9 mouse cellular contexts compared by ENCODE assay signal in the genomic region with DNA sequence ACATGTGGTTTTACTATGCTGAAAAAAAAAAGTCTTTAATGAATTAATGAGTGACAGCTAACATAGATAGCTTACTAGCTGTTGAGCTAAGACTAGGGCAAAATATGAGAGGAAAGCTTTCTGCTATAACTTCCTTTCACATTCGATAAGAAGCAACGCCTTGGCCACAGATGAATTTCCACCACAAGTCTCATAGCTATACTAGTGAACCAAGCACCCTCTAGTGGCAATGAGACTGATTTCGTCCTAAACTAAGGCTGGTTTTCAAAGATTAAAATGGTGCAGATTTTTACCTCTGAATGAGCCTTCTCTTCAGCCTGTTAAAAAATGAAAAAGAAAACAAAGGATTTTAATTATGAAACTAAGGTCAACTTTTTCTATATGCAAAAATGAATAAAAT.
A peak's percentile ranks its signal among the peaks of the same experiment; 100 is the strongest.
DNase-seq lines count a peak whose midpoint lies in the region; ATAC-seq and TF ChIP-seq lines count a peak whose summit lies in the region.
"Had no signal": no experiment of that assay in that cellular context is flagged by ENCODE, and none has a peak within 500 bp of the region (broad histone marks: within the 10 kb centered on the region; RNA-seq: fewer than 3 reads in every experiment).

No protein-coding gene starts in this region.

- H3K9me3 ChIP-seq in neural tube, embryonic 11.5 days (ENCODE audit: control insufficient read depth, low read length), result no peaks in the 10 kb centered on the region
- H3K9me3 ChIP-seq: kidney, embryonic 15.5 days had no signal

- TF ChIP-seq CTCF in heart, adult 2 months (IDR thresholded peaks at IDR 0.05), result peak; percentile 49

- H3K9ac ChIP-seq in heart, adult 2 months (ENCODE audit: low read depth, low read length), result no peak overlapping the region
- no peak overlapping the region for H3K9ac ChIP-seq in neural tube, embryonic 11.5 days (ENCODE audit: low read length)
- H3K9ac ChIP-seq: kidney, embryonic 15.5 days had no signal

- H3K4me3 ChIP-seq in heart, adult 2 months, result no peak overlapping the region
- H3K4me3 ChIP-seq in neural tube, embryonic 11.5 days (ENCODE audit: low read depth, low read length), result no peak overlapping the region
- H3K4me3 ChIP-seq: kidney, embryonic 15.5 days had no signal

- no peaks in the 10 kb centered on the region for H3K4me1 ChIP-seq in heart, adult 2 months (ENCODE audit: control insufficient read depth, insufficient read depth, low read length)
- no peaks in the 10 kb centered on the region for H3K4me1 ChIP-seq in neural tube, embryonic 11.5 days (ENCODE audit: control insufficient read depth, insufficient read depth, low read length)
- H3K4me1 ChIP-seq: kidney, embryonic 15.5 days had no signal

- DNase-seq in heart, adult 2 months, result no peak
- no peak for DNase-seq in heart, adult 9 months (ENCODE audit: low spot score in 2 of 2)
- peak; percentile 14 for DNase-seq in neural tube, embryonic 11.5 days (ENCODE audit: low spot score)
- DNase-seq in neural tube, embryonic 10.5 days (ENCODE audit: extremely low spot score, low spot score), result no peak
- DNase-seq in embryo, embryonic 10.5 days (ENCODE audit: low spot score), result peak; percentile 63
- DNase-seq in spleen, adult 18-20 months, result no peak
- no peak for DNase-seq in urinary bladder, postnatal 25 days (ENCODE audit: low spot score)
- no peak for DNase-seq in thymus, postnatal 4 days

- H3K36me3 ChIP-seq in heart, adult 2 months (ENCODE audit: control insufficient read depth, insufficient read depth, low read length), result no peaks in the 10 kb centered on the region
- H3K36me3 ChIP-seq in neural tube, embryonic 11.5 days (ENCODE audit: control insufficient read depth, insufficient read depth, low read length), result no peaks in the 10 kb centered on the region

- 24% methylated on average over 3 of the region's 3 CpGs for WGBS in heart, adult 2 months
- WGBS in neural tube, embryonic 11.5 days, result 69% methylated on average over 3 of the region's 3 CpGs

- no peak for TF ChIP-seq EP300 in heart, adult 2 months (IDR thresholded peaks at IDR 0.05; ENCODE audit: insufficient read depth, low read depth, low read length)

- H3K27me3 ChIP-seq in heart, adult 2 months (ENCODE audit: control insufficient read depth, insufficient read depth, low read length), result no peaks in the 10 kb centered on the region
- no peaks in the 10 kb centered on the region for H3K27me3 ChIP-seq in neural tube, embryonic 11.5 days (ENCODE audit: control insufficient read depth, insufficient read depth, low read length)
- H3K27me3 ChIP-seq: kidney, embryonic 15.5 days had no signal

- intact Hi-C loops in heart, adult 2 months (cut with DNase I), result no loop called here

- TF ChIP-seq POLR2A in heart, adult 2 months (IDR thresholded peaks at IDR 0.05; ENCODE audit: insufficient read depth, low read depth, low read length), result no peak

- H3K27ac ChIP-seq in heart, adult 2 months, result no peak overlapping the region
- H3K27ac ChIP-seq in neural tube, embryonic 11.5 days (ENCODE audit: low read depth, low read length), result no peak overlapping the region
- H3K27ac ChIP-seq: kidney, embryonic 15.5 days had no signal

- H3K4me2 ChIP-seq in neural tube, embryonic 11.5 days (ENCODE audit: low read depth), result no peak overlapping the region
- H3K4me2 ChIP-seq: kidney, embryonic 15.5 days had no signal

- no peak for ATAC-seq in neural tube, embryonic 11.5 days (ENCODE audit: insufficient read depth, low FRiP score, low TSS enrichment)

- no peaks in the 10 kb centered on the region for H3K79me2 ChIP-seq in heart, adult 2 months (replicated peaks; ENCODE audit: control insufficient read depth, insufficient read depth, low read length)

Comparison
In these comparisons a context has a peak if more than half of its experiments do, and no peak if none do; other contexts are left out.
1. DNase-seq: peak in neural tube, embryonic 11.5 days (single experiment) and embryo, embryonic 10.5 days (single experiment); none in heart, adult 2 months (0 of 2), heart, adult 9 months (0 of 2), neural tube, embryonic 10.5 days (single experiment), spleen, adult 18-20 months (0 of 2), urinary bladder, postnatal 25 days (single experiment) and thymus, postnatal 4 days (single experiment).